Mouse (Mus musculus) E14TG2a.4 (cell line): Measurements from ENCODE around the gene Klhl10.
A peak's percentile ranks its signal among the peaks of the same experiment; 100 is the strongest.

Source experiments
- H3K27me3 ChIP-seq: 2 replicates; pipeline ENCODE4 v1.6.1; 2014; ENCODE audit warnings: low read length, control low read depth; ENCODE audit not compliant: insufficient read depth
- H3K36me3 ChIP-seq: 2 replicates; pipeline ENCODE4 v1.6.1; 2014; ENCODE audit warnings: low read length, control low read depth; ENCODE audit not compliant: insufficient read depth
- H3K4me1 ChIP-seq: replicated peaks from 2 replicates; pipeline ENCODE4 v1.6.1; 2014; ENCODE audit warnings: low read depth, low read length, control low read depth
- H3K4me3 ChIP-seq: replicated peaks from 2 replicates; pipeline ENCODE4 v1.5.1; 2014; ENCODE audit warnings: mild to moderate bottlenecking, low read length
- H3K9me3 ChIP-seq: 2 replicates; pipeline ENCODE4 v1.6.1; 2014; ENCODE audit warnings: low read length, control low read depth
- CTCF ChIP-seq: conservative IDR thresholded peaks from 2 replicates; pipeline ENCODE4 v1.5.1; 2014; ENCODE audit warnings: low read length
- NANOG ChIP-seq: IDR thresholded peaks from 2 replicates; pipeline ENCODE4 v1.6.1; 2014; ENCODE audit warnings: borderline replicate concordance, low read length, mixed read lengths
- POU5F1 ChIP-seq: IDR thresholded peaks from 2 replicates; pipeline ENCODE4 v1.6.1; 2014; ENCODE audit warnings: low read length, borderline replicate concordance

Gene Klhl10

DNA sequence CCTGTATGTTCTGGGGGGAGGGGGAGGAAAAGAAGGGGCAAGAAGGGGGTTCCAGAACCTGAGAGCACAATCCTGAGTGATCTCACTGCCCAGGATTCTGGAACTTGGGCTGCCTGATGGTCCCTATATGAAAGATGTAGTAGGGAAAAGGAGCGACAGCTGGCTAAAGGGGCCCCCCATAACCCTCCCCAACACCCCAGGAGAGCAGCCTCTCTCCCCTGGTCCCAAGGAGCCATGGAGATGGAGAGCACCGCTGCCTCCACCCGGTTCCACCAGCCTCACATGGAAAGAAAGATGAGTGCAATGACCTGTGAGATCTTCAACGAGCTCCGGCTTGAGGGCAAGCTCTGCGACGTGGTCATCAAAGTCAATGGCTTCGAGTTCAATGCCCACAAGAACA is at the start of gene Klhl10, which contains the start of gene Nt5c3b:
Klhl10 (plus strand) TSS at position 121 of the 400 bp plus-strand sequence.
Nt5c3b (minus strand) TSS at position 12 of the 400 bp plus-strand sequence.
- Histone ChIP-seq H3K4me3 (peak within 1 kb of the TSS; percentile 85), H3K36me3 (peaks cover 28% of the 10 kb centered on the region), H3K9me3 (no peaks in the 10 kb centered on the region), H3K27me3 (0 out of 2 replicates have a peak, but pooled peaks cover 4% of the 10 kb centered on the region), H3K4me1 (peaks cover 28% of the 10 kb centered on the region)
- TF ChIP-seq NANOG (no peak), CTCF (no peak), POU5F1 (no peak)

GRCm38 (mm10) chr11:100392958-100393357 is 48.8 kb upstream of the Klhl10 start:
- TF ChIP-seq POU5F1: no peak
- TF ChIP-seq CTCF: no peak
- no peak for TF ChIP-seq NANOG
- Histone ChIP-seq H3K4me1 (peaks cover 91% of the 10 kb centered on the region), H3K36me3 (peaks cover 38% of the 10 kb centered on the region), H3K4me3 (peak overlapping the region; percentile 70), H3K9me3 (no peaks in the 10 kb centered on the region), H3K27me3 (no peaks in the 10 kb centered on the region)

- Histone ChIP-seq H3K36me3 (peaks cover 34% of the 10 kb centered on the region), H3K9me3 (no peaks in the 10 kb centered on the region), H3K27me3 (no peaks in the 10 kb centered on the region), H3K4me3 (peak overlapping the region; percentile 70), H3K4me1 (peaks cover 91% of the 10 kb centered on the region)
- TF ChIP-seq CTCF (no peak), POU5F1 (no peak), NANOG (no peak)
Measured at GRCm38 (mm10) chr11:100393733-100394132, 48.0 kb upstream of the Klhl10 start.

GRCm38 (mm10) chr11:100394353-100395074 is 47.2 kb upstream of the Klhl10 start:
- Histone ChIP-seq H3K4me1 (peaks cover 91% of the 10 kb centered on the region), H3K4me3 (peak overlapping the region; percentile 91), H3K36me3 (peaks cover 32% of the 10 kb centered on the region), H3K27me3 (no peaks in the 10 kb centered on the region), H3K9me3 (no peaks in the 10 kb centered on the region)
- no peak for TF ChIP-seq NANOG
- no peak for TF ChIP-seq CTCF
- TF ChIP-seq POU5F1: no peak

- Histone ChIP-seq H3K4me3 (peak overlapping the region; percentile 91), H3K36me3 (peaks cover 32% of the 10 kb centered on the region), H3K27me3 (no peaks in the 10 kb centered on the region), H3K9me3 (no peaks in the 10 kb centered on the region), H3K4me1 (peaks cover 91% of the 10 kb centered on the region)
- TF ChIP-seq CTCF (no peak), POU5F1 (no peak), NANOG (no peak)
Measured at GRCm38 (mm10) chr11:100395200-100395599, 46.5 kb upstream of the Klhl10 start.

DNA sequence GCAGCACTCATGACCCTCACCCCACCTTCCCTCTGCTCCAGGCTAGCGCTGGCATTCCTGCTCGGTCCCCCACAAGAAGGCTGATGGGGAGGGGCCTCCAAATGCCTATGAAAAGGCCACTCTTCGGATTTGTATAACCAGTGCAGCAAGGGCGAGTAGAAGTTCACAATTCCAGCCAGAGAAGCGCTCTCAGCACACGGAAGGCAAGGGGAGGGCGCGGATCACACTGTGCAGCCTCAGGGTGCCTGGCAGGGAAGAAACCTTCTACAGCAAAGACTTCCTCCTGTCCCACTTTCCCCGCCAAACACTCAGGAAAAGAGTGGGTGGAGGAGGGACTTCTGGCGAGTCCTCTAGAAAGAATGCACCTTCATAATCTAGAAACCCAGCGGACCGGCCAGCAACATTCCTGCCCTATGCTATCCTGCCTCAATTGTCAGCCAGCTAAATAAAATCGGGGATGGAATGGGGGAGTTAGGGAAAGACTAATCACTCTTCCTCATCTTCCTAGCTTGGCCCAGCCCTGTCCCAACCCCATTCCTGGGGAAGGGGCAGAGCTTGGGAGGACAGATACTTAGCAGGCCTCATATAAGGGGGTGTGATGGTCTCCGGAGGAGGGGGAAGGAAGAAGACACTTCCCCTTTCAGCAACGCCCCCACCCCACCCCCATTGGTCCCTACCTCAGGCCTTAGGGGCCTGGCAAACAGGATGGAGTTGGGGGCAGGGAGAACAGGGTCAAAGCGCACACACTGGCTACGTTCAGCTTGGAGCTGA is 45.7 kb upstream of the Klhl10 start:
- H3K27me3 ChIP-seq: no peaks in the 10 kb centered on the region
- TF ChIP-seq NANOG: no peak
- no peak for TF ChIP-seq POU5F1
- TF ChIP-seq CTCF: no peak

DNA sequence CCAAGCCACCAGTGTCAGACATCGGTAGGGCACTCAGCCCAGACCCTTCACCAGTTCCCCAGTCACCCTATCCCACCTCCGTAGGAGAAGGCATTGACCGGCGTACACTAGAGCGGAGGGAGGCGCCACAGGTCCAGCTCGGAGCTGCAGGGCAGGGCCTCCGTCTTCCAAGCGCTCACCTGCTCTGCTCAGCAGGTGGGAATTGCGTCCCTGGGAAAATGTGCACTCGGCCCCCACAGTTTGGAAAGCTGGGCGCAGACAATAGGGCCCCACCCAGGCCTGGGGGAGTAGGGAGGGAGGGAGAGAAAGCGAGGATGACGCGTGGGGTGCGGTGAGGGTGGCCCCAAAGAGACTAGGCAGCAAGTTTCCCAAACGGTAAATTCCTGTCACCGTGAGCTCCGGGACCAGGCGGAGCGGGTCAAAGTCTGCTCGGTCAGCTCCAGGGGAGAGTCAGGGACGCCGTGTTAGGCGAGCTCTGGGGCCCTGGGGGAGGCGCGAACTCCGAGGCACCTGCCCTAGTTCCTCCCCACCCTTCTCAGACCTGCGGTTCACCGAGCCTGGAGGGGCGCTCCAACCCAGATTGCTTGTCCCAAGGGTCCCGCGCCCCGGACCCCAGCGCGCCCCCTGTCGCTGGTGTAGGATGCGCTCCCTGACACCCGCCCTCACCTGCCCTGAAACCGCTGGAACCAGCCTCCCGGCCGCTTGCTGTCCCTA is 44.7 kb upstream of the Klhl10 start:
- no peaks in the 10 kb centered on the region for H3K27me3 ChIP-seq
- H3K9me3 ChIP-seq: no peaks in the 10 kb centered on the region
- peak overlapping the region; percentile 91 for H3K4me3 ChIP-seq
- peaks cover 28% of the 10 kb centered on the region for H3K36me3 ChIP-seq
- TF ChIP-seq CTCF (peak; percentile 38), NANOG (no peak), POU5F1 (no peak)
- H3K4me1 ChIP-seq: peaks cover 87% of the 10 kb centered on the region

More for the DNA sequence above, 45.7 kb upstream of the Klhl10 start:
- peak overlapping the region; percentile 91 for H3K4me3 ChIP-seq
- H3K9me3 ChIP-seq: no peaks in the 10 kb centered on the region
- peaks cover 29% of the 10 kb centered on the region for H3K36me3 ChIP-seq
- peaks cover 91% of the 10 kb centered on the region for H3K4me1 ChIP-seq
